Mouse (Mus musculus): ENCODE data around the gene Supt3. TPM values are rescaled to one million over a fixed set of nuclear protein-coding genes. Genes with fewer than 3 reads are reported as not detected.

Gene Supt3
- polyA plus RNA-seq, 1 experiment from 2014 or later = 18.8 TPM

DNA sequence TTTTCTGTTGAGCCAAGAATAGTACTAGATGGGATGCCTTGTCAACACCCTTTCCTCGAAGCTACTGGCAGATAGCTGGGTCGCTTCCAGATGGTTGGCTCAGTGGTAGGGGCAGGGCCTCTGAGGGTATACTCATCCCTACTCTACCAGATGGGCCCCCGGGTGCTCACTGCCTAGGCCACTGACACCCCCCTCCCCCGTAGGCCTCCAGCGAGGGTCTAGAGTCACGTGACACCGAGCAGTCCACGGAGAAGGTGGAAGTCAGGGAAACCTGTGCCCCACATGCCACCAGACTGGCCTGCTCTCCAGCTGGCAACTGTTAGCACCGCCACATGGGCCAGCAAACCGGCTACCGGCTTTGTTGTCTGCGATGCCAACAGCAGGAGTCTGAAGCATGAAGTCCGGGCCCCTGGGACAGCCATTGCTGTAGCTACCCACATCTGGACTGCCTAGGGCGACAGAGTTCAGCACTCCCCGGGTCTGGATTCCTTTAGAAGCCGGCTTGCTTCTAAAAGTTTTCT is 381.3 kb downstream of the Supt3 start:
- H3K27me3 ChIP-seq = peaks cover under 1% of the 10 kb centered on the region; the same call in 1 of the 2 replicates
- WGBS = 24% methylated on average over 16 of the region's 16 CpGs
- H3K4me2 ChIP-seq = no peak overlapping the region
- H3K36me3 ChIP-seq = no peaks in the 10 kb centered on the region
- no peaks in the 10 kb centered on the region for H3K9me3 ChIP-seq
- no peak overlapping the region for H3K9ac ChIP-seq
- H3K27ac ChIP-seq = no peak overlapping the region
- ATAC-seq (ENCODE audit: insufficient number of reproducible peaks, low FRiP score, low TSS enrichment, low read depth) = 0 out of 2 replicates have a peak, but pooled peaks have one; percentile 15
- H3K4me3 ChIP-seq = no peak overlapping the region
- peaks cover 10% of the 10 kb centered on the region for H3K4me1 ChIP-seq

DNA sequence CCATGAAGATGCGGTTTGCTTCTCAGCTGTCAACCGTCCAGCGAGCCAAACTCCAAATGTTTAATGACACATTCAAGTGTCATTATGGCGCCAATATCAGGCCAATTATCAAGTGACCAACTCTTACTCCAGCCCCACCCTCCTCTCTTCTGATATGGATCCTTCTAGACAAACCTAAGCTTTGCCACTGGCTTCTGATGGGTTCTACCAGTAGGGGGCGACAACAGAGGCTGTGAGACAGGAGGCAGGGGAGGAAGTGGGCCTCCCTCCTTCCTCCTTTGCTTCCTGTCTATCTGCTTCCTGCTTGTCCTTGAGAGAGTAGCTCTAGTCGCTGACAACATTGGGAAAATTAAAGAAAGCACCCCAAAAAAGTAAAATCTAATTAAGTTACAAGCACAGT is 383.7 kb downstream of the Supt3 start:
- Histone ChIP-seq H3K36me3 (no peaks in the 10 kb centered on the region), H3K9ac (no peak overlapping the region)
- WGBS = 81% methylated on average over 6 of the region's 6 CpGs

GRCm38 (mm10) chr17:45165741-45166140 is 388.8 kb downstream of the Supt3 start:
- no peak overlapping the region for H3K27ac ChIP-seq
- no peaks in the 10 kb centered on the region for H3K9me3 ChIP-seq
- H3K9ac ChIP-seq = no peak overlapping the region
- no peak overlapping the region for H3K4me3 ChIP-seq
- no peak overlapping the region for H3K4me2 ChIP-seq
- H3K27me3 ChIP-seq = peaks cover 5% of the 10 kb centered on the region; the same call in 1 of the 2 replicates
- ATAC-seq (ENCODE audit: insufficient number of reproducible peaks, low FRiP score, low TSS enrichment, low read depth) = no peak
- 0 out of 2 replicates have a peak, but pooled peaks cover 8% of the 10 kb centered on the region for H3K4me1 ChIP-seq
- no peaks in the 10 kb centered on the region for H3K36me3 ChIP-seq
- WGBS = 24% methylated on average over 4 of the region's 4 CpGs

More for the DNA sequence above, 383.7 kb downstream of the Supt3 start:
- ATAC-seq (ENCODE audit: insufficient number of reproducible peaks, low FRiP score, low TSS enrichment, low read depth) = no peak
- Histone ChIP-seq H3K27me3 (peaks cover 5% of the 10 kb centered on the region; the same call in 1 of the 2 replicates), H3K4me3 (no peak overlapping the region), H3K4me1 (peaks cover 9% of the 10 kb centered on the region), H3K27ac (no peak overlapping the region), H3K9me3 (no peaks in the 10 kb centered on the region), H3K4me2 (no peak overlapping the region)

Other genes starting within 250 kb of the Supt3 start
- gene Runx2, start 37.6 kb downstream of the Supt3 start, polyA plus RNA-seq (2015; fragmentation: Nextera tagmentation; extraction: Ambion mirVana) = 13.1 and 17.7 TPM in 2 replicates

All from limb, embryonic 15.5 days (tissue).